Mouse (Mus musculus): ENCODE results near the gene Smco3. TPM values are rescaled to one million over a fixed set of nuclear protein-coding genes. Genes with fewer than 3 reads are reported as not detected.

The Smco3 gene
- polyA plus RNA-seq, 1 experiment from 2014 or later = not detected

DNA sequence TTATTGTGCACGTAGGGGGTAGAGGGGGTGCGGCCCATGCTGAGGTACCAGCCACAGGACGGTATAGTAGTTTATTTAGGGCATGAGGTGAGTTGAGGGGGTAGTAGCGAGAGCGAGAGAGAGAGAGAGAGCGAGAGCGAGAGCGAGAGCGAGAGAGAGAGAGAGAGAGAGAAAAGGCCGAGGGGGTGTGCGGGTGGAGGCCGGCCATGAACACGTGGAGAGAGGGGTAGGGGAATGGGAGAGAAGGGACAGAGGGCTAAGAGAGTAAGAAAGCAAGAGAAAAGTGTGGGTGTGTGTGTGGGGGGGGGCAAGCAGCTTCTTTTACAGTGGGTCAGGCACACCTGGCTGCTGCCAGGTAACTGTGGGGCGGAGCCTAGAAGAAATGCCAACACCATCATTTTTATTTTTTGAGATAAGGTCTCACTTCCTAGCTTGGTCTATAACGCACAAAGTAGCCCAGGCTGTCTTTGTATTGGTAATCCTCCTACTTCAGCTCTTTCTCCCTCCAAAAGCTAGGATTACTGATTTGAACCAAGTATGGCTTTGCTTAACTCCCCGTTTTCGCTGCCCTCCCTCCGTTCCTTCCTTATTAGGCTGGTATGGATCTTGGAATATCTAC lies 27.7 kb downstream of the Smco3 start:
- no peak for ATAC-seq (ENCODE audit: insufficient number of reproducible peaks, insufficient read depth, low FRiP score, low read depth)
- Histone ChIP-seq H3K4me2 (ENCODE audit: low read length) (peak overlapping the region; percentile 91), H3K4me1 (ENCODE audit: control insufficient read depth in 2 of 2, insufficient read depth in 2 of 2, low read length in 2 of 2) (peaks cover 7 to 21% of the 10 kb centered on the region in 2 experiments), H3K27me3 (ENCODE audit: control insufficient read depth, insufficient read depth, low read length) (no peaks in the 10 kb centered on the region), H3K4me3 (ENCODE audit: control insufficient read depth in 1 of 2, insufficient read depth in 1 of 2, low read depth in 1 of 2, low read length in 2 of 2) (peak overlapping the region; percentile 37 to 77), H3K27ac (replicated peaks in 1 of 2; ENCODE audit: control insufficient read depth in 1 of 2, insufficient read depth in 1 of 2, low read depth in 2 of 2, low read length in 2 of 2) (peak overlapping the region; percentile 52 to 71; a peak in 3 of 4 replicates), H3K36me3 (ENCODE audit: control insufficient read depth, insufficient read depth, low read length) (peaks cover 8% of the 10 kb centered on the region), H3K9ac (ENCODE audit: low read length) (peak overlapping the region; percentile 67), H3K9me3 (ENCODE audit: control insufficient read depth, low read length) (no peaks in the 10 kb centered on the region)
- 24% methylated on average over 18 of the region's 18 CpGs for WGBS

DNA sequence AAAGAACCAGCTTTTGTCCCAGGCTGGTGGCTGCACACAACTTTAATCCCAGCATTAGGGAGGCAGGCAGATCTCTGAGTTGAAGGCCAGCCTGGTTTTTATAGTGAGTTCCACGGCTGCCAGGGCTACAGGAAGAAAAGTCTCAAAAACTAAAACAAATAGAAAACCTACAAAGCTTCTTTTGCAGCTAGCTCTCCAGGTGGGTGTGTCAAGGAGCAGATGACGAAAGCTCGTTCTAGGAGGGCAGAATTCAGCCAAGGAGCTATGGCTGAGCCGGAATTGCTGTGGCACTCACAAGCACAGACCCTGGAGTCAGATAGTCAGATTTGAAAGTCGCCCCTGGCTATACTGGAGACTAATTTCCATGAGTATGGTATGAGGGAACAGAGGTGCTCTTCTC lies 28.4 kb downstream of the Smco3 start:
- H3K27me3 ChIP-seq (ENCODE audit: control insufficient read depth, insufficient read depth, low read length) = no peaks in the 10 kb centered on the region
- no peak overlapping the region for H3K9ac ChIP-seq (ENCODE audit: low read length)
- H3K4me3 ChIP-seq (ENCODE audit: control insufficient read depth in 1 of 2, insufficient read depth in 1 of 2, low read depth in 1 of 2, low read length in 2 of 2) = no peak overlapping the region
- no peak overlapping the region for H3K27ac ChIP-seq (replicated peaks in 1 of 2; ENCODE audit: control insufficient read depth in 1 of 2, insufficient read depth in 1 of 2, low read depth in 2 of 2, low read length in 2 of 2)
- 79% methylated on average over 5 of the region's 5 CpGs for WGBS
- peak overlapping the region; percentile 91; the same call in 1 of the 2 replicates for H3K4me2 ChIP-seq (ENCODE audit: low read length)
- no peak for ATAC-seq (ENCODE audit: insufficient number of reproducible peaks, insufficient read depth, low FRiP score, low read depth)
- peaks cover 7 to 21% of the 10 kb centered on the region in 2 experiments for H3K4me1 ChIP-seq (ENCODE audit: control insufficient read depth in 2 of 2, insufficient read depth in 2 of 2, low read length in 2 of 2)
- peaks cover 1% of the 10 kb centered on the region; the same call in 1 of the 2 replicates for H3K36me3 ChIP-seq (ENCODE audit: control insufficient read depth, insufficient read depth, low read length)
- H3K9me3 ChIP-seq (ENCODE audit: control insufficient read depth, low read length) = no peaks in the 10 kb centered on the region

DNA sequence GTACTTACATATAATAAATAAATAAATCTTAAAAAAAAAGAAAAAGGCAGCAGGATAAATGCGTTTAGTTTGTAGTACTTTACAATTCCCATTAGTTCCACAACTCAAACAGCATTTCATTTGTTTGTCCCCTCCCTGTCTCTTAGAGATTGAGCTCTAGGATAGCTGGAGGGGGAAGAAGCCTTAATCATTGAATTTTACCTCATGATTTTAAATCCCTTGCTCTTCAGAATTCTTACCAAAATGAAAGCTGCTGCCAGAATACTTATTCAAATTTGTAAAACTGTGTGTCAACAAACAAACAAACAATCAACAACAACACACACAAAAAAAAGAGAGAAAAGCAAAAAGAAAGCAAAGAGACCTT lies 29.9 kb downstream of the Smco3 start:
- no peak for ATAC-seq (ENCODE audit: insufficient number of reproducible peaks, insufficient read depth, low FRiP score, low read depth)
- H3K27ac ChIP-seq (replicated peaks in 1 of 2; ENCODE audit: control insufficient read depth in 1 of 2, insufficient read depth in 1 of 2, low read depth in 2 of 2, low read length in 2 of 2) = peak overlapping the region in 1 of 2 experiments; percentile 100; a peak in 1 of 4 replicates
- no peaks in the 10 kb centered on the region for H3K27me3 ChIP-seq (ENCODE audit: control insufficient read depth, insufficient read depth, low read length)
- no peak overlapping the region for H3K4me3 ChIP-seq (ENCODE audit: control insufficient read depth in 1 of 2, insufficient read depth in 1 of 2, low read depth in 1 of 2, low read length in 2 of 2)
- no peak overlapping the region; the same call in 1 of the 2 replicates for H3K4me2 ChIP-seq (ENCODE audit: low read length)
- no peak overlapping the region for H3K9ac ChIP-seq (ENCODE audit: low read length)
- 82% methylated on average over 1 of the region's 1 CpGs for WGBS
- H3K36me3 ChIP-seq (ENCODE audit: control insufficient read depth, insufficient read depth, low read length) = no peaks in the 10 kb centered on the region
- H3K9me3 ChIP-seq (ENCODE audit: control insufficient read depth, low read length) = no peaks in the 10 kb centered on the region
- peaks cover 7 to 21% of the 10 kb centered on the region in 2 experiments for H3K4me1 ChIP-seq (ENCODE audit: control insufficient read depth in 2 of 2, insufficient read depth in 2 of 2, low read length in 2 of 2)

DNA sequence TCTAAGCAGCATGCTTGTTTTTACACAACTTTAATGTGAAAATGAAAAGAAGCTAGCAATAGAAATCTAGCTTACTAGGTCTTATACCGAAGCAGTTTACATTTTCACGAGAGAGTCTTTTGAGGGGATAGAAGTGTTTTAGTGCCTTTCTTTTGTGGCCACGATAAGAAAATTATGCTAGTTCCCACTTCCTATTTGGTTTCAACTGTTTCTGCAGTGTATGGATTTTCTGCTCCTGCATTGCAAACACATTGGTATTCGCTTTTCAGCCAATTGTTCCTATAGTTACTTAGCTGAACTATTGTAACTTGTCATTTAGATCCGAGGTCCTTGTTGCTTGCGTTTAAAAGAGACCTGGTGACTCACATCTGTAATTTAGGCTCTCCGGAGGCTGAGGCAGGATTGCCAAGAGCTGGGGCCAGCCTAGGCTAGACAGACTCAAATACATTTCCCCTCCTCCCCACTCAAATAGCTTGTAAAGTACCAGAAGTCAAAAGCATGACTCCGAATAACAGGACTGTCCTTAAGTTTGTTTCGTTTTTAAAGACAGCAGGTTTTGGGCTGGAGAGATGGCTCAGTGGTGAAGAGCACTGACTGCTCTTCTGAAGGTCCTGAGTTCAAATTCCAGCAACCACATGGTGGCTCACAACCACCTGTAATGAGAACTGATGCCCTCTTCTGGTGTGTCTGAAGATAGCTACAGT lies 30.4 kb downstream of the Smco3 start:
- WGBS = 30% methylated on average over 9 of the region's 9 CpGs
- no peaks in the 10 kb centered on the region for H3K27me3 ChIP-seq (ENCODE audit: control insufficient read depth, insufficient read depth, low read length)

DNA sequence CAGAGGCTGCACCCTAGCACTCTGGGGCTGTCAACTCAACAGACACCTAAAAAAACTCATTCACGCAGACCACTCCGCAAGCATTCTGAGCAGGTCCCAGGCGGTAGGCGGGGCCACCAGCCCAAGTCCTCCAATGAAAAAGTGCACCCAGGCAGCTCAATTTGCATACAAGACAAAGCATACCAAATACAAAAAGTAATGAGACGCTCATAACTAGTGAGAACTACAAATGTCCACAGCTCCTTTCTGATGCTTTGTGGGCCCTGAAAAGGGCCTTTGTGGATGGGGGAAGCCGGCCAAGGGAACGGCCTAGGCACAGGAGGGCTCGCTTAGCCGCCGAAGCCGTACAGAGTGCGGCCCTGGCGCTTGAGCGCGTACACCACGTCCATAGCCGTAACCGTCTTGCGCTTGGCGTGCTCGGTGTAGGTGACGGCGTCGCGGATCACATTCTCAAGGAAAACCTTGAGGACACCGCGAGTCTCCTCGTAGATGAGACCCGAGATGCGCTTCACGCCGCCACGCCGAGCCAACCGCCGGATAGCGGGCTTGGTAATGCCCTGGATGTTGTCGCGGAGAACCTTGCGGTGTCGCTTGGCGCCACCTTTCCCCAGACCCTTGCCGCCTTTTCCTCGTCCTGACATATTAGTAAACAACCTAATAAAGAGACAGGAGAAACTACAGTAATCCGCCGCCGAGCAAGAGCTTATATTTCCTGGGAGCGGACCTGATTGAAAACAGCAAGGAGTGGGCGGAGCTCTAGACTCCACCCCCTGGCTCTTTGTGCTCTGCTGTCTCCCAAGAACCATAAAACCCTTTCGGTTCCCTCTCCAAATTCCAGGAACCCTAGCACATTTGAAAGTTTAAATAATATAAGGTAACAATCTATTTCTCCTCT lies 31.3 kb downstream of the Smco3 start, which contains the start of gene Hist4h4:
Gene Hist4h4, minus strand, starts transcription at position 677 of the 895 bp plus-strand sequence.
- H3K4me1 ChIP-seq (ENCODE audit: control insufficient read depth in 2 of 2, insufficient read depth in 2 of 2, low read length in 2 of 2) = peaks cover 0 to 15% of the 10 kb centered on the region in 2 experiments; a peak in 3 of 4 replicates
- ATAC-seq (ENCODE audit: insufficient number of reproducible peaks, insufficient read depth, low FRiP score, low read depth) = peak; percentile 70
- H3K4me2 ChIP-seq (ENCODE audit: low read length) = peak within 1 kb of the TSS; percentile 97
- H3K36me3 ChIP-seq (ENCODE audit: control insufficient read depth, insufficient read depth, low read length) = no peaks in the 10 kb centered on the region
- peak within 1 kb of the TSS; percentile 94 to 100 for H3K27ac ChIP-seq (replicated peaks in 1 of 2; ENCODE audit: control insufficient read depth in 1 of 2, insufficient read depth in 1 of 2, low read depth in 2 of 2, low read length in 2 of 2)
- H3K4me3 ChIP-seq (ENCODE audit: control insufficient read depth in 1 of 2, insufficient read depth in 1 of 2, low read depth in 1 of 2, low read length in 2 of 2) = peak within 1 kb of the TSS; percentile 52 to 82
- no peaks in the 10 kb centered on the region for H3K27me3 ChIP-seq (ENCODE audit: control insufficient read depth, insufficient read depth, low read length)
- under 1% methylated on average over 50 of the region's 50 CpGs for WGBS
- H3K9ac ChIP-seq (ENCODE audit: low read length) = peak within 1 kb of the TSS; percentile 99
- H3K9me3 ChIP-seq (ENCODE audit: control insufficient read depth, low read length) = no peaks in the 10 kb centered on the region

More for the DNA sequence above, 30.4 kb downstream of the Smco3 start:
- H3K36me3 ChIP-seq (ENCODE audit: control insufficient read depth, insufficient read depth, low read length) = no peaks in the 10 kb centered on the region
- peak overlapping the region in 1 of 2 experiments; percentile 82; a peak in 2 of 4 replicates for H3K4me3 ChIP-seq (ENCODE audit: control insufficient read depth in 1 of 2, insufficient read depth in 1 of 2, low read depth in 1 of 2, low read length in 2 of 2)
- H3K9me3 ChIP-seq (ENCODE audit: control insufficient read depth, low read length) = no peaks in the 10 kb centered on the region
- peak overlapping the region; percentile 38 to 100 for H3K27ac ChIP-seq (replicated peaks in 1 of 2; ENCODE audit: control insufficient read depth in 1 of 2, insufficient read depth in 1 of 2, low read depth in 2 of 2, low read length in 2 of 2)
- ATAC-seq (ENCODE audit: insufficient number of reproducible peaks, insufficient read depth, low FRiP score, low read depth) = no peak
- H3K4me2 ChIP-seq (ENCODE audit: low read length) = peak overlapping the region; percentile 97
- H3K4me1 ChIP-seq (ENCODE audit: control insufficient read depth in 2 of 2, insufficient read depth in 2 of 2, low read length in 2 of 2) = peaks cover 7 to 21% of the 10 kb centered on the region in 2 experiments
- H3K9ac ChIP-seq (ENCODE audit: low read length) = peak overlapping the region; percentile 99

DNA sequence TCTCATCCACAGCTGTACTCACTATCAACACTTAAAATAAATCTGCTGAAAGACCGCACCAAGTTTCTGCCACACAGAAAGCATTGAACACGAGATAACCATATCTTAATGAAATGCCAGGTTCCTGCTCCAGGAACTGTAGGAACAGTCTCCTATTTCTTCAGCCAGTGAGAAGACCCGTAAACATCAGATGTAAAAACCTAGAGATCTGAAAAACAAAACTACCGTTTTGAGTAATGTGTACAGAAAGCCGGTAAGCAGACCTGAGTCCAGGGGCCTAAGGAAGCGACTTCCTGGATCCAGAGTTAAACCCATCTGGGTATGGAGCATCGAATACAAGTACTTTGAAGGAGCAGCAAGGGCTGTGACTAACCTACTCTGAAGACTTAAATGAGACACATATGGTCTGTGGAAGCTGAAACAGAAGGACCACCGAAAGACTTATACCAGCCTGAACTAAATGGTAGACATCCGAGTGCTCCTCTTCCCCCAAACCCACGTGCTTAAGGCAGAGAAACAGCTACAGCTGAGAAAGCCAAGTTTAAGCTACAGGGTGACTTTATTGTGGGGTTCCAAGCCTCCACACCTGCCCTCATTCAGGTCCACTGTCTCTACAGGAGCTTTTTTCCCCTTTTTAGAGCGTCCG lies 32.0 kb downstream of the Smco3 start:
- Histone ChIP-seq H3K9me3 (ENCODE audit: control insufficient read depth, low read length) (no peaks in the 10 kb centered on the region), H3K27ac (replicated peaks in 1 of 2; ENCODE audit: control insufficient read depth in 1 of 2, insufficient read depth in 1 of 2, low read depth in 2 of 2, low read length in 2 of 2) (peak overlapping the region; percentile 94 to 100), H3K4me1 (ENCODE audit: control insufficient read depth in 2 of 2, insufficient read depth in 2 of 2, low read length in 2 of 2) (peaks cover 0 to 12% of the 10 kb centered on the region in 2 experiments; a peak in 2 of 4 replicates), H3K27me3 (ENCODE audit: control insufficient read depth, insufficient read depth, low read length) (no peaks in the 10 kb centered on the region), H3K36me3 (ENCODE audit: control insufficient read depth, insufficient read depth, low read length) (no peaks in the 10 kb centered on the region), H3K4me3 (ENCODE audit: control insufficient read depth in 1 of 2, insufficient read depth in 1 of 2, low read depth in 1 of 2, low read length in 2 of 2) (peak overlapping the region; percentile 52 to 82), H3K4me2 (ENCODE audit: low read length) (peak overlapping the region; percentile 97), H3K9ac (ENCODE audit: low read length) (peak overlapping the region; percentile 99)
- no peak for ATAC-seq (ENCODE audit: insufficient number of reproducible peaks, insufficient read depth, low FRiP score, low read depth)
- WGBS = 9% methylated on average over 12 of the region's 12 CpGs

DNA sequence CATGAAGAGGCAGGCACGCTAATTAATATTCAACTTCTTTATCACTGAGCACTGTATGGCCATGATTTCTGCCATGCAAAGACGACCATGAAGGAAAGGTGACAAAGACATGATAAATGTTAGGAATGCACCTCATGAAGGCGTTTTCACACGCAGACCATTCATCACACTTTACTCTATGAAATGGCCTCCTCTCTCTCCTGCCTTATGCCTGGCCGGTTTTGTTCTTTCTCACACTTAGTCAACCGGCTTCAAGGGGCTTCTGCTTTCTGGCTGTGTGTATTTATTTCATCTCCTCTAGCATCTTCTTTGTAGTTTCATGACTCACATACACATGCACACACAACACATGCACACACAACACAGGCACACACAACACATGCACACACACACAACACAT lies 34.0 kb downstream of the Smco3 start:
- no peak overlapping the region for H3K9ac ChIP-seq (ENCODE audit: low read length)
- H3K4me2 ChIP-seq (ENCODE audit: low read length) = no peak overlapping the region
- H3K27ac ChIP-seq (replicated peaks in 1 of 2; ENCODE audit: control insufficient read depth in 1 of 2, insufficient read depth in 1 of 2, low read depth in 2 of 2, low read length in 2 of 2) = no peak overlapping the region
- H3K4me1 ChIP-seq (ENCODE audit: control insufficient read depth in 2 of 2, insufficient read depth in 2 of 2, low read length in 2 of 2) = peaks cover 0 to 12% of the 10 kb centered on the region in 2 experiments; a peak in 2 of 4 replicates
- no peak overlapping the region for H3K4me3 ChIP-seq (ENCODE audit: control insufficient read depth in 1 of 2, insufficient read depth in 1 of 2, low read depth in 1 of 2, low read length in 2 of 2)
- no peaks in the 10 kb centered on the region for H3K9me3 ChIP-seq (ENCODE audit: control insufficient read depth, low read length)
- ATAC-seq (ENCODE audit: insufficient number of reproducible peaks, insufficient read depth, low FRiP score, low read depth) = no peak
- no peaks in the 10 kb centered on the region for H3K36me3 ChIP-seq (ENCODE audit: control insufficient read depth, insufficient read depth, low read length)
- WGBS = 77% methylated on average over 6 of the region's 6 CpGs
- no peaks in the 10 kb centered on the region for H3K27me3 ChIP-seq (ENCODE audit: control insufficient read depth, insufficient read depth, low read length)

All from heart, embryonic 14.5 days (tissue).